Mouse (Mus musculus): Measurements from ENCODE around the gene Unk. TPM values are rescaled to one million over a fixed set of nuclear protein-coding genes. Genes with fewer than 3 reads are reported as not detected.

Gene Unk
- polyA plus RNA-seq, 1 experiment from 2014 or later: 34.6 TPM

GRCm38 (mm10) chr11:116058868-116059690 lies 29.0 kb downstream of the Unk start:
- no peak overlapping the region for H3K4me3 ChIP-seq (ENCODE audit: low read depth, low read length)
- H3K4me1 ChIP-seq (ENCODE audit: control insufficient read depth, insufficient read depth, low read length): no peaks in the 10 kb centered on the region
- no peak overlapping the region for H3K9ac ChIP-seq (ENCODE audit: low read length)
- H3K36me3 ChIP-seq (ENCODE audit: control insufficient read depth, insufficient read depth, low read length): peaks cover 52% of the 10 kb centered on the region
- H3K27me3 ChIP-seq (ENCODE audit: control insufficient read depth, insufficient read depth, low read length): no peaks in the 10 kb centered on the region
- DNase-seq (ENCODE audit: low spot score) (no peak), ATAC-seq (ENCODE audit: insufficient number of reproducible peaks, low FRiP score, low TSS enrichment, low read depth) (no peak)
- H3K4me2 ChIP-seq (ENCODE audit: low read depth, severe bottlenecking): no peak overlapping the region
- 94% methylated on average over 17 of the region's 17 CpGs for WGBS
- no peak overlapping the region for H3K27ac ChIP-seq (replicated peaks; ENCODE audit: low read depth, low read length)
- no peaks in the 10 kb centered on the region for H3K9me3 ChIP-seq (ENCODE audit: control insufficient read depth, low read length)

- Histone ChIP-seq H3K4me3 (ENCODE audit: low read depth, low read length) (no peak overlapping the region), H3K36me3 (ENCODE audit: control insufficient read depth, insufficient read depth, low read length) (peaks cover 46% of the 10 kb centered on the region), H3K27me3 (ENCODE audit: control insufficient read depth, insufficient read depth, low read length) (no peaks in the 10 kb centered on the region), H3K9ac (ENCODE audit: low read length) (no peak overlapping the region), H3K4me1 (ENCODE audit: control insufficient read depth, insufficient read depth, low read length) (no peaks in the 10 kb centered on the region), H3K27ac (replicated peaks; ENCODE audit: low read depth, low read length) (no peak overlapping the region), H3K4me2 (ENCODE audit: low read depth, severe bottlenecking) (no peak overlapping the region), H3K9me3 (ENCODE audit: control insufficient read depth, low read length) (no peaks in the 10 kb centered on the region)
- ATAC-seq (ENCODE audit: insufficient number of reproducible peaks, low FRiP score, low TSS enrichment, low read depth) (no peak), DNase-seq (ENCODE audit: low spot score) (no peak)
- 96% methylated on average over 11 of the region's 11 CpGs for WGBS
These were observed 29.5 kb downstream of the Unk start for GRCm38 (mm10) chr11:116059691-116060025.

DNA sequence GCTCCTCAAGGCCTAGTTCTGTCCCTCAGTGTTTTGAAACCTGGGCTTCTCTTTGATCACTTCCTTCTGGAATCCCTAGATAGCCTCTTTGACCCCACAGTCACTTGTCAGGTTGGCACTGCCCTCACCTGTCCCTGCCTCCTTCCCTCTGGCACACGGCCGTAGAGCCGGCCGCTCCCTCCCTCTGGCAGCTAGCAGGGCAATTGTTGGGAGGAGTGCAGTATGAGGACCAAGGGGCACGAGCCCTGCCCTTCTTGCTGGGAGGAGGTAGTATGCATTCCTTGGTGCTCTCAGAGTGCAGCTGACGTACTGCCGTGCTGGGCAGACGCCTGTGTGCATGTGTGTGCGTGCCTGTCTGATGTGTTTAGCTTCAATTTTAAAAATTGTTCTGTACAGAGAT lies 30.5 kb downstream of the Unk start:
- Histone ChIP-seq H3K4me2 (ENCODE audit: low read depth, severe bottlenecking) (no peak overlapping the region), H3K36me3 (ENCODE audit: control insufficient read depth, insufficient read depth, low read length) (peaks cover 41% of the 10 kb centered on the region), H3K27me3 (ENCODE audit: control insufficient read depth, insufficient read depth, low read length) (no peaks in the 10 kb centered on the region), H3K4me1 (ENCODE audit: control insufficient read depth, insufficient read depth, low read length) (no peaks in the 10 kb centered on the region), H3K27ac (replicated peaks; ENCODE audit: low read depth, low read length) (no peak overlapping the region), H3K4me3 (ENCODE audit: low read depth, low read length) (no peak overlapping the region), H3K9ac (ENCODE audit: low read length) (no peak overlapping the region), H3K9me3 (ENCODE audit: control insufficient read depth, low read length) (no peaks in the 10 kb centered on the region)
- ATAC-seq (ENCODE audit: insufficient number of reproducible peaks, low FRiP score, low TSS enrichment, low read depth) (no peak), DNase-seq (ENCODE audit: low spot score) (no peak)
- WGBS: 93% methylated on average over 9 of the region's 9 CpGs

DNA sequence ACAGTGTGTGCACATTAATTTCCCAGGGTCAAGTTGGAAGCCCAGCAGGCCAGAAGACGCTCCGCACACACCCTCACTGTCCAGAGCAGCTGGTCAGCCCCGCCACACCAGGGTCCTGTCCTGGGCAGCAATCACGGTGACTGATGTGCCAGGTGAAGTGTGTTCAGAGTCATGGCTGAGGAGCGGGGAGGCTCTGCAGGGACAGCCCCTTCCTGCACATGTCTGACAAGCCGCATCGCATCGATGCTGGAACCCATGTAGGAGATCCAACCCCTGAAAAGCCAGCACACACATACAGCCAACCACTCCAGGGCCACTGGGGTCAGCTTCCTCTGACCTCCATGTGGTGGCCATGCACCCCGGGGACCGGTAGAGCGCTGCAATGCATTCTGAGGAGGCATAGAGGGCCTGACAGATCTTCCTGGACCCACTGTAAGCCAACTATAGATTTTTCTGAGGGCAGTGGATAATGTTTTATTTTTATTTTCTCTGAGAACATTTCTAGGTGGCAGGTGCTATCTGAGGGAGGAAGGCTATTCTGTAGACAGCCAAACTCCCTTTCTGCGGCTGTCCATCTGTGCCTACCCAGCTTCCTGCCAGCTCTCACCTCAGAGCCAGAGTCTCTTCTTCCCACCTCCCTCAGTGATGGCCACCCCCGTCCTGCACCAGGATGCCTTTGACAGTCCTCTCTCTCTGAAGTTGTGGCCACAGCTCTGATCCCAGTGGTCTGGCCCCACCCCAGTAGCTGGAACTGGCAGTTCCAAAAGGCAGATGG lies 31.7 kb downstream of the Unk start:
- WGBS: 89% methylated on average over 13 of the region's 13 CpGs
- no peaks in the 10 kb centered on the region for H3K27me3 ChIP-seq (ENCODE audit: control insufficient read depth, insufficient read depth, low read length)
- H3K4me1 ChIP-seq (ENCODE audit: control insufficient read depth, insufficient read depth, low read length): no peaks in the 10 kb centered on the region
- ATAC-seq (ENCODE audit: insufficient number of reproducible peaks, low FRiP score, low TSS enrichment, low read depth) (no peak), DNase-seq (ENCODE audit: low spot score) (no peak)
- H3K4me3 ChIP-seq (ENCODE audit: low read depth, low read length): no peak overlapping the region
- H3K9me3 ChIP-seq (ENCODE audit: control insufficient read depth, low read length): no peaks in the 10 kb centered on the region
- H3K9ac ChIP-seq (ENCODE audit: low read length): no peak overlapping the region
- H3K4me2 ChIP-seq (ENCODE audit: low read depth, severe bottlenecking): no peak overlapping the region
- peaks cover 30% of the 10 kb centered on the region for H3K36me3 ChIP-seq (ENCODE audit: control insufficient read depth, insufficient read depth, low read length)
- no peak overlapping the region for H3K27ac ChIP-seq (replicated peaks; ENCODE audit: low read depth, low read length)

- Histone ChIP-seq H3K27me3 (ENCODE audit: control insufficient read depth, insufficient read depth, low read length) (no peaks in the 10 kb centered on the region), H3K36me3 (ENCODE audit: control insufficient read depth, insufficient read depth, low read length) (peaks cover 26% of the 10 kb centered on the region)
- WGBS: 74% methylated on average over 8 of the region's 8 CpGs
These were observed 32.4 kb downstream of the Unk start for GRCm38 (mm10) chr11:116062521-116062920.

GRCm38 (mm10) chr11:116063562-116063961 lies 33.4 kb downstream of the Unk start:
- Histone ChIP-seq H3K27me3 (ENCODE audit: control insufficient read depth, insufficient read depth, low read length) (no peaks in the 10 kb centered on the region), H3K4me2 (ENCODE audit: low read depth, severe bottlenecking) (no peak overlapping the region), H3K36me3 (ENCODE audit: control insufficient read depth, insufficient read depth, low read length) (peaks cover 21% of the 10 kb centered on the region), H3K9me3 (ENCODE audit: control insufficient read depth, low read length) (no peaks in the 10 kb centered on the region), H3K27ac (replicated peaks; ENCODE audit: low read depth, low read length) (no peak overlapping the region), H3K9ac (ENCODE audit: low read length) (no peak overlapping the region), H3K4me3 (ENCODE audit: low read depth, low read length) (no peak overlapping the region), H3K4me1 (ENCODE audit: control insufficient read depth, insufficient read depth, low read length) (no peaks in the 10 kb centered on the region)
- DNase-seq (ENCODE audit: low spot score) (no peak), ATAC-seq (ENCODE audit: insufficient number of reproducible peaks, low FRiP score, low TSS enrichment, low read depth) (no peak)
- 77% methylated on average over 13 of the region's 13 CpGs for WGBS

More at GRCm38 (mm10) chr11:116062521-116062920, 32.4 kb downstream of the Unk start:
- Histone ChIP-seq H3K9me3 (ENCODE audit: control insufficient read depth, low read length) (no peaks in the 10 kb centered on the region), H3K4me3 (ENCODE audit: low read depth, low read length) (no peak overlapping the region), H3K27ac (replicated peaks; ENCODE audit: low read depth, low read length) (no peak overlapping the region), H3K4me1 (ENCODE audit: control insufficient read depth, insufficient read depth, low read length) (no peaks in the 10 kb centered on the region), H3K4me2 (ENCODE audit: low read depth, severe bottlenecking) (no peak overlapping the region), H3K9ac (ENCODE audit: low read length) (no peak overlapping the region)
- DNase-seq (ENCODE audit: low spot score): no peak
- no peak for ATAC-seq (ENCODE audit: insufficient number of reproducible peaks, low FRiP score, low TSS enrichment, low read depth)

GRCm38 (mm10) chr11:116064187-116064867 lies 34.2 kb downstream of the Unk start:
- H3K9me3 ChIP-seq (ENCODE audit: control insufficient read depth, low read length): no peaks in the 10 kb centered on the region
- H3K4me1 ChIP-seq (ENCODE audit: control insufficient read depth, insufficient read depth, low read length): no peaks in the 10 kb centered on the region
- ATAC-seq (ENCODE audit: insufficient number of reproducible peaks, low FRiP score, low TSS enrichment, low read depth) (no peak), DNase-seq (ENCODE audit: low spot score) (no peak)
- no peak overlapping the region for H3K9ac ChIP-seq (ENCODE audit: low read length)
- no peak overlapping the region for H3K4me2 ChIP-seq (ENCODE audit: low read depth, severe bottlenecking)
- H3K27me3 ChIP-seq (ENCODE audit: control insufficient read depth, insufficient read depth, low read length): no peaks in the 10 kb centered on the region
- H3K36me3 ChIP-seq (ENCODE audit: control insufficient read depth, insufficient read depth, low read length): peaks cover 14% of the 10 kb centered on the region
- H3K27ac ChIP-seq (replicated peaks; ENCODE audit: low read depth, low read length): no peak overlapping the region
- no peak overlapping the region for H3K4me3 ChIP-seq (ENCODE audit: low read depth, low read length)
- WGBS: 72% methylated on average over 23 of the region's 23 CpGs

DNA sequence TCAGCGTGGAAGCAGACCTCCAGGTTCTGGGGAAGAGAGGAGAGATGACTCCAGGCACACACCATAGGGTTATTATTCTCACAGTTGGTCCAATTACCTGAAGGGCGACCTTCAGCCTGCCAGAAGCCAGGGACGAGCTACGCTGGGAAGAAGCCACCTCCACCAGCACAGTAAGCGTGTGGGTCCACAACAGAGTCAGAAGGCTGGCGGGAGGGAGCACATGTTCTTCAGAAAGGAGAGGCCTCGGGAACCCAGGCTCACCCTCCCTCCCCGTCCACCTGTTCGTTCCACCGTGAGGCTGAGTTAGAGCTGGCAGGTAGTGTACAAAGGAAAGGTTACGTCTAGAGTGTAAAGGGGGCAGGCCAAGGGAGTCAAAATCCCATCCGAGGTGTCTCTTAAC lies 35.2 kb downstream of the Unk start:
- peaks cover 6% of the 10 kb centered on the region for H3K36me3 ChIP-seq (ENCODE audit: control insufficient read depth, insufficient read depth, low read length)
- no peak overlapping the region for H3K4me2 ChIP-seq (ENCODE audit: low read depth, severe bottlenecking)
- no peaks in the 10 kb centered on the region for H3K4me1 ChIP-seq (ENCODE audit: control insufficient read depth, insufficient read depth, low read length)
- no peak overlapping the region for H3K4me3 ChIP-seq (ENCODE audit: low read depth, low read length)
- H3K9ac ChIP-seq (ENCODE audit: low read length): no peak overlapping the region
- DNase-seq (ENCODE audit: low spot score) (no peak), ATAC-seq (ENCODE audit: insufficient number of reproducible peaks, low FRiP score, low TSS enrichment, low read depth) (no peak)
- no peak overlapping the region for H3K27ac ChIP-seq (replicated peaks; ENCODE audit: low read depth, low read length)
- 82% methylated on average over 12 of the region's 12 CpGs for WGBS
- H3K9me3 ChIP-seq (ENCODE audit: control insufficient read depth, low read length): no peaks in the 10 kb centered on the region
- H3K27me3 ChIP-seq (ENCODE audit: control insufficient read depth, insufficient read depth, low read length): no peaks in the 10 kb centered on the region
